Mouse (Mus musculus): ENCODE data around the gene Capn1.
A peak's percentile ranks its signal among the peaks of the same experiment; 100 is the strongest.

The Capn1 gene

GRCm38 (mm10) chr19:5953201-5953770 lies 62.4 kb downstream of the Capn1 start:
- no peak for DNase-seq (ENCODE audit: low spot score in 2 of 2)

GRCm38 (mm10) chr19:5952071-5952691 lies 63.5 kb downstream of the Capn1 start:
- no peak for DNase-seq (ENCODE audit: low spot score in 2 of 2)

- no peak for DNase-seq (ENCODE audit: low spot score in 2 of 2)
Measured at GRCm38 (mm10) chr19:5951631-5952030, 64.1 kb downstream of the Capn1 start.

GRCm38 (mm10) chr19:5950218-5950617 lies 65.5 kb downstream of the Capn1 start:
- no peak for DNase-seq (ENCODE audit: low spot score in 2 of 2)

GRCm38 (mm10) chr19:5945891-5946290 lies 69.8 kb downstream of the Capn1 start:
- DNase-seq (ENCODE audit: low spot score in 2 of 2), result no peak

DNA sequence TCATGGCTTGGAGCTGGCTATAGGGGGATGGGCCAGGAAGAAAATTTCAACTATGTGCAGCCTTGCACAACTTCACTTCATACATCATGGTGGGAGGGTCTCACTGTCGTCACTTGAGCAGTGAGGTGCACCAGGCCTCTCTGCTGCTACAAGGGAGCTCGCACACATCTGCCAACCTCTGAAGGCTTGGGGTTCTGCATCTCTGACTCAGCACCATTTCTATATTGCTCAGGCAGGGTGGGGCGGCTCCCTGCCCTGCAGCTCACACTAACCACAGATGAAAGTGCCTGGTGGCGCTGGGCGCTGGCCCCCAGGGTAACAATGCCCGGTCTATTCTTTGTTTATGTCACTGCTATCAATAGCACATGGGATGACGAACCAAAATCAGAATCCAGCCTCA lies 70.7 kb downstream of the Capn1 start:
- no peak for DNase-seq (ENCODE audit: low spot score in 2 of 2)

DNA sequence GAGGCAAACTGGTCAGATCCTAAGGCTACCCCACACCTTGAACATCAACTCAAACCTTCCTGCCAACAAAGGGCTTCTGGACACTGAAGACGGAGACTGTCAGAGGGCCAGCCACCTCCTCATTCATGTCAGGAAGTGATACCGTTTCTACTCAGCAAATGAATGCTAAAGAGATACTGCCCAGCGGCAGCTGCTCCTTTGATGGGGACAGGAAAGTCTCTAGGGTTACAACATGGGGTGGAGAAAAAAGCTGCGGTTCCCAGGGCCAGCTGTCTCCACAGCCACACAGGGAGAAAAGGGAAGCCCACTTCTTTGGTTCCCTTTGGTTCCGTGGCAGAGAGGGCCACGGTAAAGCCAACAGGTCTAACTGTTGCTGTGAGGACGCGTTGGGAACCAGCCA lies 71.6 kb downstream of the Capn1 start:
- no peak for DNase-seq (ENCODE audit: low spot score in 2 of 2)

DNA sequence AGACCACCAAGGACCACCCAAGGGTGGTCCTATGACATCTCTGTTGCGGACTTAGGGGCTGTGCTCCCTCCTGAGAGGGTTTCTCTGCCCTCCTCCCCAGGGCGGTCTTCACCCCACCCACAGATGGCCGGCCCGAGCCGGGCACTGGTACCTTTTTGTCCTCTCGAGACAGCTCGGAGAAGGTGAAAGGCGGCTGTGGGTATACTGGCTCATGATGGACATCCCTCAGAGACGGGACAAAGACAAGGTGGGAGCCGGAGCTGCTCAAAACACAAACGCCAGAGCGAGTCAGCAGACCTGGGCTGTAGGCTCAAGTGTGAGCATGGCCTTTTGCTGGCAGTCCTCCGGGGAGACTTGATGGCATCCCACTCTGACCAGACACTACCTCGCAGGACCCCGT lies 72.3 kb downstream of the Capn1 start:
- DNase-seq (ENCODE audit: low spot score in 2 of 2), result no peak

- no peak for DNase-seq (ENCODE audit: low spot score in 2 of 2)
Measured at GRCm38 (mm10) chr19:5942581-5942980, 73.1 kb downstream of the Capn1 start.

DNA sequence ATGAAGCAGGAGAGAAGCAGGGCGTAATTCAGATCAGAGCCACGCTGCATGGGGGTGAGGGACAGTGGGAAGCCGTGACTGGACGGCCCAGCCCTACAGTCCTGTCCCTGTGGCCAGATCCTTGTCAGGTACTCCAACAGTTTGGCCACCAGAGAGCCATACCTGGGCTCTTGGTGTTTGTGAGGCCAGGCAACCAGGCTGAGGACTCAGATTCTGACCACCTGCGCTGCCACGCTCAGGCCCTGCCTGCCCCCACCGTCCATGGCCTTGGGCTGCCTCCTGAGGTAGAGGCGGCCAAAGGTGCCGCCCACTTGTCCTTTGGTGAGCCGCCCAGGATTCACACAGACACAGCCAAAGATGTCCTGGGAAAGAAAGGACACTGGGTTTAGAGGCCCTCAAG lies 75.0 kb downstream of the Capn1 start:
- DNase-seq (ENCODE audit: low spot score in 2 of 2), result no peak

DNA sequence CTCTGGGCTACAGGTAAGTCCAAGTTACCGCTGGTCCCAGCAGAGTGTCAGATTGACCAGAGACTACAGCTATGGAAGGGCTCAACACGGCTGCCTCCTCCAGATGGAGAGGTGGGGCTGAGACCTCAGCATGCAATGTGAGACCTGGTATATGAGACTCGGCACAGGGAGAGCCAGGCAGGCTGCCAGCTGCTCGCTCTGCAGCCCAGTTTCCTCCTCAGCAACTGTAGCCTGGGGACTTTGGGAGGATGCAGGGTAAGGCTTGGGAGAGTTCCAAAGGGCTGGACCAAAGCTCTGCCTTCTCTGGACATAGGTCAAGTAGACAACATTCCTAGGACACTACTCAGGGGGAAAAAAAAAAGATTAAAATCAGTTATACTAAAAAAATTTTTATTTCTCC lies 75.5 kb downstream of the Capn1 start:
- peak; percentile 79 to 82 for DNase-seq (ENCODE audit: low spot score in 2 of 2)

DNA sequence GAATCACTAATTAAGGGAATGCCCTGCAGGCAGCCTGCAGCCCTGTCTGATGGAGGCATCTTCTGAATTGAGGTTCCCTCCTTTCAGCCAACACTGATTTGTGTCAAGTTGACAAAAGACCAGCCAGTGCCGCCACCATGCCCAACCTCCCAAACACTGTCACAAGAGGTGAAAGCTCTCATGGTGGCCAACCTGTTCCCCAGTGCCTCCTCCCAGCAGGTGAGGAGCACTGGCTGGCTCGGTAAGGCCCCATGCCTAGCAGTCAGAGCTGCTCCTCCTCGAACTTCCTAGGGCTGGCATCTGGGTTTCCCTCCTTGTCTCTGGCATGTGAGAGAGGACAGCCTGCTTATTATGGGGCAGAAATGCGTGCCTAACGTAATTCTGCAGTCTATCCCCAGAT lies 76.0 kb downstream of the Capn1 start:
- no peak for DNase-seq (ENCODE audit: low spot score in 2 of 2)
